Mouse (Mus musculus) midbrain, embryonic 16.5 days (tissue): ENCODE measurements at regions not wholly inside any gene's neighbourhood (a gene's known extent, or its start where the extent isn't known, plus 50 kb on each side); places are given as distances from the start of the nearest gene placed in this dataset.
"Not testable (repeated sequence)": the region's sequence is repeated elsewhere in the genome, so short reads cannot be mapped to it uniquely, and the experiment has no call there.

ENCODE experiments used
- ATAC-seq: fragments of 200-750 bp; cut with Nextera tagmentation; 2 replicates; pipeline ENCODE4 v1.8.0; 2017; ENCODE audit warnings: moderate TSS enrichment
- H3K27ac ChIP-seq: fragments of 300-500 bp; sonication (generic); 2 replicates; pipeline ENCODE4 v1.5.1; 2014; ENCODE audit warnings: mild to moderate bottlenecking, low read length, mixed read lengths
- H3K27me3 ChIP-seq: fragments of 300-500 bp; sonication (generic); 2 replicates; pipeline ENCODE4 v1.6.1; 2014; ENCODE audit warnings: low read depth, low read length, mixed read lengths; ENCODE audit not compliant: control insufficient read depth, insufficient read depth
- H3K36me3 ChIP-seq: fragments of 300-500 bp; sonication (generic); 2 replicates; pipeline ENCODE4 v1.6.1; 2014; ENCODE audit warnings: mild to moderate bottlenecking, low read length, moderate library complexity, mixed read lengths; ENCODE audit not compliant: control insufficient read depth, insufficient read depth
- H3K4me1 ChIP-seq: fragments of 300-500 bp; sonication (generic); 2 replicates; pipeline ENCODE4 v1.6.1; 2014; ENCODE audit warnings: mild to moderate bottlenecking, low read length, mixed read lengths; ENCODE audit not compliant: control insufficient read depth, insufficient read depth
- H3K4me2 ChIP-seq: fragments of 300-500 bp; sonication (generic); 2 replicates; pipeline ENCODE4 v1.6.1; 2014; ENCODE audit warnings: mild to moderate bottlenecking, low read length, mixed read lengths
- H3K4me3 ChIP-seq: fragments of 300-500 bp; sonication (generic); 2 replicates; pipeline ENCODE4 v1.5.1; 2014; ENCODE audit warnings: low read depth, mild to moderate bottlenecking, low read length, moderate library complexity, mixed read lengths
- H3K9ac ChIP-seq: fragments of 300-500 bp; sonication (generic); 2 replicates; pipeline ENCODE4 v1.6.1; 2014; ENCODE audit warnings: low read depth, low read length, mixed read lengths
- H3K9me3 ChIP-seq: fragments of 300-500 bp; sonication (generic); replicated peaks from 2 replicates; pipeline ENCODE4 v1.6.1; 2014; ENCODE audit warnings: mild to moderate bottlenecking, low read length, mixed read lengths; ENCODE audit not compliant: control insufficient read depth, poor library complexity, severe bottlenecking
- WGBS: fragments of 180-500 bp; shearing (Covaris S2); extraction: QIAGEN DNeasy Blood & Tissue Kit; methylation state at CpG from one replicate; pipeline ENCODE4 v1.1.7; 2014; 5-methylcytosine and 5-hydroxymethylcytosine counted together

DNA sequence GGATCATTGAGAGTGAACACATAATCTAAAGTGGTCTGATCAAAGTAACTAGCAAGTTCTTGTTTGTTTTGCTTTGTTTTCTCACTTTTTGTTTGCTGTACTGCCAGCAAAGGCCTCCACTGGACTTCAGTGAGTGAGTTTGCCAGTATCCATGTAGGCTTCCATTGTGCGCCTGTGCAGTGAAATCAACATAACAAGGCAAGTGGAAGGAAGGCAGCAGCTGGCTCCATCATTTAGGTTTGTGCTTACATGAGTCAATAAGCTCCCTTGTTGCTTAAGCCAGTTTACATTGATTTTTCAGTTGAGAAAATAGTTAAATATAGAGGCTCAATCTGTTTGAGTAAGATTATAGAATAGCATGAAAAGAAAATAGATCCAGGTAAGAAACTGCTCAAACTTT, 1255.7 kb upstream of the Nudt12 start:
- 60% methylated on average over 1 of the region's 1 CpGs for WGBS
- H3K4me1 ChIP-seq: no peaks in the 10 kb centered on the region
- no peak overlapping the region for H3K27ac ChIP-seq

GRCm38 (mm10) chr17:60267247-60268216, 1254.4 kb upstream of the Nudt12 start:
- Histone ChIP-seq H3K4me3 (no peak overlapping the region), H3K4me1 (no peaks in the 10 kb centered on the region), H3K27ac (no peak overlapping the region), H3K9me3 (no peaks in the 10 kb centered on the region), H3K27me3 (no peaks in the 10 kb centered on the region), H3K9ac (no peak overlapping the region), H3K36me3 (no peaks in the 10 kb centered on the region), H3K4me2 (no peak overlapping the region; the same call in 1 of the 2 replicates)
- 62% methylated on average over 12 of the region's 12 CpGs for WGBS
- peak; percentile 45; the same call in 1 of the 2 replicates for ATAC-seq

More for the DNA sequence above, 1255.7 kb upstream of the Nudt12 start:
- Histone ChIP-seq H3K4me3 (no peak overlapping the region), H3K9ac (no peak overlapping the region), H3K9me3 (no peaks in the 10 kb centered on the region), H3K27me3 (no peaks in the 10 kb centered on the region), H3K4me2 (no peak overlapping the region), H3K36me3 (no peaks in the 10 kb centered on the region)
- no peak for ATAC-seq

GRCm38 (mm10) chr17:60255338-60255737, 1242.2 kb upstream of the Nudt12 start:
- H3K27me3 ChIP-seq, H3K4me3 ChIP-seq, H3K9ac ChIP-seq, H3K9me3 ChIP-seq, H3K4me2 ChIP-seq, H3K36me3 ChIP-seq, H3K27ac ChIP-seq, H3K4me1 ChIP-seq, ATAC-seq: not testable (repeated sequence)

GRCm38 (mm10) chr17:60249923-60250322, 1236.8 kb upstream of the Nudt12 start:
- no peak for ATAC-seq
- Histone ChIP-seq H3K27ac (no peak overlapping the region), H3K36me3 (no peaks in the 10 kb centered on the region), H3K4me2 (no peak overlapping the region), H3K4me3 (no peak overlapping the region), H3K9me3 (no peaks in the 10 kb centered on the region), H3K4me1 (no peaks in the 10 kb centered on the region), H3K27me3 (no peaks in the 10 kb centered on the region), H3K9ac (no peak overlapping the region)
- WGBS: 81% methylated on average over 1 of the region's 1 CpGs

DNA sequence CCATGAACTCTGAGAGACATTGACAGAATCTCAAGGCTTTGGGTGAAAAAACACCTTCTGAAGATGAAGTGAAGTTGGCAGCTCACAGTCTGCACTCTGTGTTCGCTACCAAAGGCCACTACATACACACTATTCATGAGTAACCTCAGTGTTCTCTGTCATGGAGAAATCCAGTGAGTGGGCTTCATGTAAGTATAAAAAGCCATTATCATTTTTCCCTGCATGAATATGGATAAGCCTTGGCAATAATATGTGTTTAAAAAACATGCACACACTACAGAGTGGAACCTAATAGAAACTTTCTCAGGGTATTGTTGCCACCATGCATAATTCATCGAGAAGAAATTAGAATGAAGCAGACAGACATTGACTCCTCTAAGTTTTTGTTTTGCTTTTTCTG, 1221.3 kb upstream of the Nudt12 start:
- Histone ChIP-seq H3K9me3 (no peaks in the 10 kb centered on the region), H3K27ac (no peak overlapping the region), H3K36me3 (no peaks in the 10 kb centered on the region), H3K4me2 (no peak overlapping the region), H3K4me3 (no peak overlapping the region), H3K27me3 (no peaks in the 10 kb centered on the region), H3K4me1 (no peaks in the 10 kb centered on the region), H3K9ac (no peak overlapping the region)
- WGBS: 25% methylated on average over 2 of the region's 2 CpGs
- ATAC-seq: no peak

- Histone ChIP-seq H3K36me3 (no peaks in the 10 kb centered on the region), H3K27me3 (no peaks in the 10 kb centered on the region), H3K27ac (no peak overlapping the region), H3K4me1 (no peaks in the 10 kb centered on the region), H3K9me3 (no peaks in the 10 kb centered on the region), H3K4me2 (no peak overlapping the region), H3K4me3 (no peak overlapping the region), H3K9ac (no peak overlapping the region)
- WGBS: 94% methylated on average over 2 of the region's 2 CpGs
- no peak for ATAC-seq
Observed at GRCm38 (mm10) chr17:60197004-60197403, 1183.8 kb upstream of the Nudt12 start.

GRCm38 (mm10) chr17:60181241-60181640, 1168.1 kb upstream of the Nudt12 start:
- Histone ChIP-seq H3K4me1 (no peaks in the 10 kb centered on the region), H3K9ac (no peak overlapping the region)

GRCm38 (mm10) chr17:60180646-60181045, 1167.5 kb upstream of the Nudt12 start:
- Histone ChIP-seq H3K27ac (no peak overlapping the region), H3K4me1 (no peaks in the 10 kb centered on the region), H3K9ac (no peak overlapping the region), H3K27me3 (no peaks in the 10 kb centered on the region), H3K4me2 (no peak overlapping the region), H3K36me3 (no peaks in the 10 kb centered on the region), H3K4me3 (no peak overlapping the region), H3K9me3 (no peaks in the 10 kb centered on the region)
- 81% methylated on average over 4 of the region's 4 CpGs for WGBS
- no peak for ATAC-seq

More at GRCm38 (mm10) chr17:60181241-60181640, 1168.1 kb upstream of the Nudt12 start:
- ATAC-seq: no peak
- WGBS: 80% methylated on average over 2 of the region's 2 CpGs
- Histone ChIP-seq H3K27ac (no peak overlapping the region), H3K4me3 (no peak overlapping the region), H3K36me3 (no peaks in the 10 kb centered on the region), H3K9me3 (no peaks in the 10 kb centered on the region), H3K4me2 (no peak overlapping the region), H3K27me3 (no peaks in the 10 kb centered on the region)

DNA sequence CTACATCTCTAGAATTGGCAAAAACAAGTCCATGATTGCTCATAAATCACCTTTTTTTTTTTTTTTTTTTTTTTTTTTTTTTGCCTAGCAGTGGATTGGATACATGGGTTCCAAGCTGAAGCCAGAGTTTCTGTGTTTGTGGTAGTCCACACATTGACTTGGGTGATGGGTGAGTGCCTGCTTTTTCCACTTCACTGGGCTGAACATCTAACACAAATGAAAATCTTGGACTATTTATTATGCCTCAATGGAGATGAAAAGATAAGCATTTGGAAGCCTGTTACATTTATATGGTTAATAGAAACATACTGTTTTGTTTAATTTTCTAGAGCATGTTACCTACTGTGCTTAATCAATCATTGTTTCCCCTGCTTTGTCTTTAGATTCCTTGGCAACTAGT, 1152.4 kb upstream of the Nudt12 start:
- no peak overlapping the region for H3K4me2 ChIP-seq
- no peak overlapping the region for H3K9ac ChIP-seq
- H3K9me3 ChIP-seq: no peaks in the 10 kb centered on the region
- H3K27ac ChIP-seq: no peak overlapping the region
- no peaks in the 10 kb centered on the region for H3K27me3 ChIP-seq
- H3K4me3 ChIP-seq: no peak overlapping the region
- H3K4me1 ChIP-seq: no peaks in the 10 kb centered on the region
- no peak for ATAC-seq
- H3K36me3 ChIP-seq: no peaks in the 10 kb centered on the region
